Mouse (Mus musculus): Measurements from ENCODE around the gene Fuom. TPM values are rescaled to one million over a fixed set of nuclear protein-coding genes. Genes with fewer than 3 reads are reported as not detected.

Fuom gene
- polyA plus RNA-seq, 1 experiment = 21.5 TPM

- Histone ChIP-seq H3K27me3 (ENCODE audit: control insufficient read depth, insufficient read depth, insufficient read length) (peaks cover 8% of the 10 kb centered on the region), H3K79me2 (ENCODE audit: control insufficient read depth, insufficient read depth) (no peaks in the 10 kb centered on the region), H3K79me3 (ENCODE audit: low read depth) (no peaks in the 10 kb centered on the region), H3ac (ENCODE audit: control insufficient read depth, insufficient read length, low read depth) (no peak overlapping the region), H3K36me3 (ENCODE audit: control insufficient read depth, insufficient read depth) (no peaks in the 10 kb centered on the region), H3K4me3 (ENCODE audit: insufficient read depth, poor library complexity, severe bottlenecking) (no peak overlapping the region)
- TF ChIP-seq CEBPB (IDR thresholded peaks at IDR 0.05; ENCODE audit: low read depth) (no peak), USF1 (IDR thresholded peaks at IDR 0.05; ENCODE audit: low read depth) (no peak), MYOG (IDR thresholded peaks at IDR 0.05; ENCODE audit: control insufficient read depth, extremely low read depth, insufficient read length) (no peak), FOSL1 (IDR thresholded peaks at IDR 0.05; ENCODE audit: insufficient read depth, low read length, poor library complexity, severe bottlenecking) (no peak), MAX (IDR thresholded peaks at IDR 0.05) (no peak), CTCF (IDR thresholded peaks at IDR 0.05; ENCODE audit: control insufficient read depth, insufficient read depth, insufficient read length) (no peak), MYOD1 (IDR thresholded peaks at IDR 0.05; ENCODE audit: control insufficient read depth, insufficient read length, low read depth) (no peak)
Measured at GRCm38 (mm10) chr7:140059601-140060000, 42.6 kb downstream of the Fuom start.

GRCm38 (mm10) chr7:140058528-140058927 lies 43.7 kb downstream of the Fuom start:
- no peak for TF ChIP-seq CTCF (IDR thresholded peaks at IDR 0.05; ENCODE audit: control insufficient read depth, insufficient read depth, insufficient read length)
- TF ChIP-seq MYOD1 (IDR thresholded peaks at IDR 0.05; ENCODE audit: control insufficient read depth, insufficient read length, low read depth) = no peak
- no peak for TF ChIP-seq MYOG (IDR thresholded peaks at IDR 0.05; ENCODE audit: control insufficient read depth, extremely low read depth, insufficient read length)
- no peak for TF ChIP-seq FOSL1 (IDR thresholded peaks at IDR 0.05; ENCODE audit: insufficient read depth, low read length, poor library complexity, severe bottlenecking)
- TF ChIP-seq CEBPB (IDR thresholded peaks at IDR 0.05; ENCODE audit: low read depth) = no peak
- TF ChIP-seq MAX (IDR thresholded peaks at IDR 0.05) = no peak
- no peak for TF ChIP-seq USF1 (IDR thresholded peaks at IDR 0.05; ENCODE audit: low read depth)
- no peaks in the 10 kb centered on the region for H3K27me3 ChIP-seq (ENCODE audit: control insufficient read depth, insufficient read depth, insufficient read length)
- H3K4me3 ChIP-seq (ENCODE audit: insufficient read depth, poor library complexity, severe bottlenecking) = no peak overlapping the region
- H3K79me2 ChIP-seq (ENCODE audit: control insufficient read depth, insufficient read depth) = no peaks in the 10 kb centered on the region
- peak overlapping the region; percentile 42 for H3ac ChIP-seq (ENCODE audit: control insufficient read depth, insufficient read length, low read depth)
- H3K79me3 ChIP-seq (ENCODE audit: low read depth) = no peaks in the 10 kb centered on the region
- no peaks in the 10 kb centered on the region for H3K36me3 ChIP-seq (ENCODE audit: control insufficient read depth, insufficient read depth)

GRCm38 (mm10) chr7:140057413-140058407 lies 44.5 kb downstream of the Fuom start:
- Histone ChIP-seq H3K4me3 (ENCODE audit: insufficient read depth, poor library complexity, severe bottlenecking) (peak overlapping the region; percentile 14), H3K36me3 (ENCODE audit: control insufficient read depth, insufficient read depth) (no peaks in the 10 kb centered on the region), H3K79me3 (ENCODE audit: low read depth) (no peaks in the 10 kb centered on the region), H3K27me3 (ENCODE audit: control insufficient read depth, insufficient read depth, insufficient read length) (no peaks in the 10 kb centered on the region), H3K79me2 (ENCODE audit: control insufficient read depth, insufficient read depth) (no peaks in the 10 kb centered on the region), H3ac (ENCODE audit: control insufficient read depth, insufficient read length, low read depth) (peak overlapping the region; percentile 51)
- no peak for TF ChIP-seq FOSL1 (IDR thresholded peaks at IDR 0.05; ENCODE audit: insufficient read depth, low read length, poor library complexity, severe bottlenecking)
- no peak for TF ChIP-seq MYOD1 (IDR thresholded peaks at IDR 0.05; ENCODE audit: control insufficient read depth, insufficient read length, low read depth)
- TF ChIP-seq CEBPB (IDR thresholded peaks at IDR 0.05; ENCODE audit: low read depth) = no peak
- no peak for TF ChIP-seq USF1 (IDR thresholded peaks at IDR 0.05; ENCODE audit: low read depth)
- TF ChIP-seq MYOG (IDR thresholded peaks at IDR 0.05; ENCODE audit: control insufficient read depth, extremely low read depth, insufficient read length) = no peak
- no peak for TF ChIP-seq CTCF (IDR thresholded peaks at IDR 0.05; ENCODE audit: control insufficient read depth, insufficient read depth, insufficient read length)
- TF ChIP-seq MAX (IDR thresholded peaks at IDR 0.05) = no peak

GRCm38 (mm10) chr7:140054124-140054523 lies 48.1 kb downstream of the Fuom start:
- H3K4me3 ChIP-seq (ENCODE audit: insufficient read depth, poor library complexity, severe bottlenecking) = no peak overlapping the region
- no peaks in the 10 kb centered on the region for H3K79me3 ChIP-seq (ENCODE audit: low read depth)
- H3K27me3 ChIP-seq (ENCODE audit: control insufficient read depth, insufficient read depth, insufficient read length) = no peaks in the 10 kb centered on the region
- no peak for TF ChIP-seq FOSL1 (IDR thresholded peaks at IDR 0.05; ENCODE audit: insufficient read depth, low read length, poor library complexity, severe bottlenecking)
- H3K36me3 ChIP-seq (ENCODE audit: control insufficient read depth, insufficient read depth) = no peaks in the 10 kb centered on the region
- no peak overlapping the region for H3ac ChIP-seq (ENCODE audit: control insufficient read depth, insufficient read length, low read depth)
- H3K79me2 ChIP-seq (ENCODE audit: control insufficient read depth, insufficient read depth) = no peaks in the 10 kb centered on the region

- Histone ChIP-seq H3K36me3 (ENCODE audit: control insufficient read depth, insufficient read depth) (no peaks in the 10 kb centered on the region), H3ac (ENCODE audit: control insufficient read depth, insufficient read length, low read depth) (no peak overlapping the region), H3K27me3 (ENCODE audit: control insufficient read depth, insufficient read depth, insufficient read length) (peaks cover 17% of the 10 kb centered on the region), H3K79me3 (ENCODE audit: low read depth) (no peaks in the 10 kb centered on the region), H3K79me2 (ENCODE audit: control insufficient read depth, insufficient read depth) (no peaks in the 10 kb centered on the region), H3K4me3 (ENCODE audit: insufficient read depth, poor library complexity, severe bottlenecking) (no peak overlapping the region)
- TF ChIP-seq MYOD1 (IDR thresholded peaks at IDR 0.05; ENCODE audit: control insufficient read depth, insufficient read length, low read depth) = no peak
- TF ChIP-seq FOSL1 (IDR thresholded peaks at IDR 0.05; ENCODE audit: insufficient read depth, low read length, poor library complexity, severe bottlenecking) = no peak
- no peak for TF ChIP-seq CTCF (IDR thresholded peaks at IDR 0.05; ENCODE audit: control insufficient read depth, insufficient read depth, insufficient read length)
- no peak for TF ChIP-seq USF1 (IDR thresholded peaks at IDR 0.05; ENCODE audit: low read depth)
- TF ChIP-seq MAX (IDR thresholded peaks at IDR 0.05) = no peak
- no peak for TF ChIP-seq CEBPB (IDR thresholded peaks at IDR 0.05; ENCODE audit: low read depth)
Measured at GRCm38 (mm10) chr7:140049115-140049689, 53.0 kb downstream of the Fuom start.
